Mouse (Mus musculus): ENCODE results near the gene Rundc1.

DNA sequence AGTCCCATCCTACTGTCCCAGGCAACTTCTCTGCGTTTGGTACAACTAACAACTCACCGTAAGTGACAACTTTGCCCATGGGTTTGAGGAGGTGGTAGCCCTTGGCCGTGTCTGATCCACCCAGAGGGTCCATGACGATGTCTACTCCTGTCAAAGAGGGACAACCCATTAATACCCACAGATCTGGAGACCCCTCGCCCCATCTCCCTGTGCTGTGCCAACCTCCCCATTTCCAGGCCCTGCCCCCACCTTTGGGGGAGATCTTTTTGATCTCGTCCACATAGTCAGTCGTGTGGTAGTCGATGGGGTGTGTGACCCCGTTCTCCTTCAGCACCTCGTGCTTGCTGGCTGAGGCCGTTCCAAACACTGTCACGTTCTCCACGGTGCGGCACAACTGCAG lies 37.3 kb downstream of the Rundc1 start:
- TF ChIP-seq POLR2A (IDR thresholded peaks at IDR 0.05; ENCODE audit: low read depth, low read length): no peak
- TF ChIP-seq CTCF (conservative IDR thresholded peaks at IDR 0.05; ENCODE audit: insufficient read depth, insufficient read length, low read depth, low read length): no peak
